Mouse (Mus musculus) stomach, postnatal 0 days (tissue): Measurements from ENCODE around the gene Slc9b1.

ENCODE experiments used
- CTCF ChIP-seq: IDR thresholded peaks from 2 replicates; pipeline ENCODE4 v1.5.1; 2016; ENCODE audit warnings: antibody characterized with exemption, low read depth, mild to moderate bottlenecking, moderate library complexity
- EP300 ChIP-seq: optimal IDR thresholded peaks from 2 replicates; pipeline ENCODE3; 2016; ENCODE audit warnings: antibody characterized with exemption

- TF ChIP-seq CTCF = no peak
- TF ChIP-seq EP300 = no peak
Measured at GRCm38 (mm10) chr3:135333763-135334162, 14.1 kb upstream of the Slc9b1 start.
